Mouse (Mus musculus): ENCODE measurements around the gene Tnf. TPM values are rescaled to one million over a fixed set of nuclear protein-coding genes. Genes with fewer than 3 reads are reported as not detected.
"Not testable (repeated sequence)": the region's sequence is repeated elsewhere in the genome, so short reads cannot be mapped to it uniquely, and the experiment has no call there.

The Tnf gene
- total and polyA plus RNA-seq, 2 experiments from 2014 or later = 0.09 to 0.52 TPM

DNA sequence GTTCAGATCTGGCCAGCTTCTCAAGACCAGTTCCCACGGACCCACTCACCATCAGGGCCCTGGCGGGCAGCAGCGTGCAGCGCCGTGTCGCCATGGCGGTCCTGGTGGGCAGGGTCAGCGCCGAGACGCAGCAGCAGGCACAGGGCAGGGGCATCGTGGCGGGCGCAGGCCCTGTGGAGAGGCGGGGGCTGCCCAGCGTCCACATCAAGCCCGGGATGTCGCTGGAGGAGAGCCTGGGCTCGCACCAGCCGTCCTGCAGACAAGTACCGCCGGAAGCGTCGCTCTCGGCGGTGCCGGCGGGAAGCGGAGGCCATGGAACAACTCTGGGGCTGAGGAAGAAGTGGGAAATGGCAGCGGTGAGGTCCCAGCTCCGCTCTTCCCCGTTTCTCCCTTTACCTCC, 33.1 kb upstream of the Tnf start:
- 9% methylated on average over 31 of the region's 31 CpGs for WGBS
- no peaks in the 10 kb centered on the region for H3K4me1 ChIP-seq (ENCODE audit: insufficient read depth, low read length)
- no peak for ATAC-seq

GRCm38 (mm10) chr17:35234090-35234489, 32.3 kb upstream of the Tnf start:
- not testable (repeated sequence) for DNase-seq (ENCODE audit: low spot score); H3K4me3 ChIP-seq (ENCODE audit: low read length); H3K27ac ChIP-seq; H3K27me3 ChIP-seq (ENCODE audit: insufficient read depth, low read length); H3K4me1 ChIP-seq (ENCODE audit: insufficient read depth, low read length); H3K9ac ChIP-seq (replicated peaks; ENCODE audit: low read length); ATAC-seq; H3K9me3 ChIP-seq (ENCODE audit: low read length); H3K4me2 ChIP-seq (ENCODE audit: low read depth, low read length)
- 81% methylated on average over 7 of the region's 7 CpGs for WGBS
- peaks cover 23% of the 10 kb centered on the region for H3K36me3 ChIP-seq (ENCODE audit: insufficient read depth, low read length)

More for the DNA sequence above, 33.1 kb upstream of the Tnf start:
- H3K27me3 ChIP-seq (ENCODE audit: insufficient read depth, low read length) = no peaks in the 10 kb centered on the region
- peak overlapping the region; percentile 98 for H3K27ac ChIP-seq
- H3K9me3 ChIP-seq (ENCODE audit: low read length) = no peaks in the 10 kb centered on the region
- H3K9ac ChIP-seq (replicated peaks; ENCODE audit: low read length) = peak overlapping the region; percentile 77
- peak overlapping the region; percentile 54 for H3K4me3 ChIP-seq (ENCODE audit: low read length)
- H3K4me2 ChIP-seq (ENCODE audit: low read depth, low read length) = peak overlapping the region; percentile 87
- H3K36me3 ChIP-seq (ENCODE audit: insufficient read depth, low read length) = peaks cover 14% of the 10 kb centered on the region
- TF ChIP-seq CTCF (IDR thresholded peaks at IDR 0.05; ENCODE audit: low read depth) = no peak
- DNase-seq (ENCODE audit: low spot score) = no peak

DNA sequence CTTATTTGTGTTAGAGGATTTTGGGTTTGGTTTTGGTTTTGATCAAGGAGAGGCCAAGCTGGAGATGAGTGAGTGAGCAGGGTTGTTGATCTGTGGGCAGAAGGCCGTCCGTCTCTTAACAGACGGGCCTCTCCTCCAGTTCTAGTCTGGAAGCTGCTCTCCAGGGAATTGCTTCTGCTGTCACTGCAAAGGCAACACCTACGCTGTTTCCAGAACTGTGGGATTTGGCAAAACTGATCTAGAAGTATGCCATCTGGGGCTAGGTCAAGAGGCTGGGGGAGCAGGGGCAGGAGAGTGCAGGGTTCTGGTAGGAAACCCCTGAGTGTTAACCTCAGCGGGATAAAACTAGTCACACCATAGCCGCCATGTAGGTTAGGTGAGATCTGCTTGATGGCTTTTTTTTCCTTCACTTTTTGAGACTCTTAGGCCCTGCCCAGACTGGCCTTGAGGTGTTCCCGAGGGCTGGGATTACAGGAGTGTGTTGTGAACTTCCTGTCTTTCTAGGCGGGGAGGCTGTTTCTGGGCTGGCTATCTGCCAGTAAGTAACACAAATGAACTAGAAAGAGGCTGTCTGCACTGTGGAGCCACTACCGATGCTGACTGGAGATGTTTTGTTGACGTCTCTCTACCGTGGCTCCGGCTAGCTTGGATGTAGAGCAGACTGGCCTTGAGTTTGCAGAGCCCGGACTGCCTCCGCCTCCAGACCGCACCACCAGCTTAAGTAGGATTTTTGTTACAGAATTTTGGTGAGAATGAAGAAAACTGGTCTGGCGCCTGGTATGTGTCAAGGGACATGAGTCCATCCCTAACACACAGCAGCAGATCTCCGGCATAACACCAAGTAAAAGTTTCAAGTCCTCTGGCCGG, 31.5 kb upstream of the Tnf start, which contains the start of gene Atp6v1g2:
Gene Atp6v1g2, plus strand, starts transcription at position 547 of the 867 bp plus-strand sequence.
- ATAC-seq = no peak
- no peak within 1 kb of the TSS; the same call in 1 of the 2 replicates for H3K27ac ChIP-seq

GRCm38 (mm10) chr17:35232659-35233058, 30.9 kb upstream of the Tnf start:
- Histone ChIP-seq H3K4me1 (ENCODE audit: insufficient read depth, low read length) (no peaks in the 10 kb centered on the region), H3K4me2 (ENCODE audit: low read depth, low read length) (no peak overlapping the region)

More for the DNA sequence above, 31.5 kb upstream of the Tnf start, which contains the start of gene Atp6v1g2:
- peaks cover 25% of the 10 kb centered on the region for H3K36me3 ChIP-seq (ENCODE audit: insufficient read depth, low read length)
- 63% methylated on average over 18 of the region's 18 CpGs for WGBS
- H3K4me1 ChIP-seq (ENCODE audit: insufficient read depth, low read length) = no peaks in the 10 kb centered on the region
- no peaks in the 10 kb centered on the region for H3K9me3 ChIP-seq (ENCODE audit: low read length)
- peak within 1 kb of the TSS; percentile 87 for H3K4me2 ChIP-seq (ENCODE audit: low read depth, low read length)
- H3K27me3 ChIP-seq (ENCODE audit: insufficient read depth, low read length) = no peaks in the 10 kb centered on the region
- no peak for DNase-seq (ENCODE audit: low spot score)
- H3K4me3 ChIP-seq (ENCODE audit: low read length) = peak within 1 kb of the TSS; percentile 54; the same call in 1 of the 2 replicates
- H3K9ac ChIP-seq (replicated peaks; ENCODE audit: low read length) = peak within 1 kb of the TSS; percentile 77; the same call in 1 of the 2 replicates
- no peak for TF ChIP-seq CTCF (IDR thresholded peaks at IDR 0.05; ENCODE audit: low read depth)

GRCm38 (mm10) chr17:35232043-35232442, 30.2 kb upstream of the Tnf start:
- ATAC-seq (no peak), DNase-seq (ENCODE audit: low spot score) (peak; percentile 92)
- H3K9ac ChIP-seq (replicated peaks; ENCODE audit: low read length) = no peak overlapping the region
- no peaks in the 10 kb centered on the region for H3K27me3 ChIP-seq (ENCODE audit: insufficient read depth, low read length)
- H3K4me2 ChIP-seq (ENCODE audit: low read depth, low read length) = no peak overlapping the region
- TF ChIP-seq CTCF (IDR thresholded peaks at IDR 0.05; ENCODE audit: low read depth) = peak; percentile 91
- H3K27ac ChIP-seq = no peak overlapping the region
- H3K36me3 ChIP-seq (ENCODE audit: insufficient read depth, low read length) = peaks cover 36% of the 10 kb centered on the region
- H3K4me1 ChIP-seq (ENCODE audit: insufficient read depth, low read length) = no peaks in the 10 kb centered on the region
- H3K4me3 ChIP-seq (ENCODE audit: low read length) = no peak overlapping the region
- no peaks in the 10 kb centered on the region for H3K9me3 ChIP-seq (ENCODE audit: low read length)
- WGBS = 10% methylated on average over 12 of the region's 12 CpGs

More at GRCm38 (mm10) chr17:35232659-35233058, 30.9 kb upstream of the Tnf start:
- Histone ChIP-seq H3K4me3 (ENCODE audit: low read length) (no peak overlapping the region), H3K9me3 (ENCODE audit: low read length) (no peaks in the 10 kb centered on the region), H3K27me3 (ENCODE audit: insufficient read depth, low read length) (no peaks in the 10 kb centered on the region), H3K27ac (no peak overlapping the region), H3K36me3 (ENCODE audit: insufficient read depth, low read length) (peaks cover 31% of the 10 kb centered on the region), H3K9ac (replicated peaks; ENCODE audit: low read length) (no peak overlapping the region)
- no peak for ATAC-seq
- DNase-seq (ENCODE audit: low spot score) = no peak
- no peak for TF ChIP-seq CTCF (IDR thresholded peaks at IDR 0.05; ENCODE audit: low read depth)
- WGBS = 89% methylated on average over 5 of the region's 5 CpGs

GRCm38 (mm10) chr17:35231022-35231421, 29.2 kb upstream of the Tnf start:
- 94% methylated on average over 10 of the region's 10 CpGs for WGBS
- H3K4me1 ChIP-seq (ENCODE audit: insufficient read depth, low read length) = no peaks in the 10 kb centered on the region
- no peak overlapping the region for H3K4me2 ChIP-seq (ENCODE audit: low read depth, low read length)
- no peak for TF ChIP-seq CTCF (IDR thresholded peaks at IDR 0.05; ENCODE audit: low read depth)
- DNase-seq (ENCODE audit: low spot score) = no peak
- no peaks in the 10 kb centered on the region for H3K27me3 ChIP-seq (ENCODE audit: insufficient read depth, low read length)
- H3K27ac ChIP-seq = no peak overlapping the region
- no peak overlapping the region for H3K9ac ChIP-seq (replicated peaks; ENCODE audit: low read length)
- H3K36me3 ChIP-seq (ENCODE audit: insufficient read depth, low read length) = peaks cover 40% of the 10 kb centered on the region
- no peak for ATAC-seq
- no peak overlapping the region for H3K4me3 ChIP-seq (ENCODE audit: low read length)
- no peaks in the 10 kb centered on the region for H3K9me3 ChIP-seq (ENCODE audit: low read length)
